Mouse (Mus musculus): ENCODE results near the gene Coro1c.

GRCm38 (mm10) chr5:113825558-113825957 lies 83.0 kb downstream of the Coro1c start:
- TF ChIP-seq GATA1 (IDR thresholded peaks at IDR 0.05; ENCODE audit: borderline replicate concordance, low read length) (no peak), FLI1 (IDR thresholded peaks at IDR 0.05; ENCODE audit: low read length) (no peak)

All from megakaryocyte, embryonic 14.5 days (primary cell).